Mouse (Mus musculus) midbrain, embryonic 16.5 days (tissue): ENCODE data around the gene Btbd7. TPM values are rescaled to one million over a fixed set of nuclear protein-coding genes. Genes with fewer than 3 reads are reported as not detected.

Source experiments
- ATAC-seq: fragments of 200-750 bp; cut with Nextera tagmentation; 2 replicates; pipeline ENCODE4 v1.8.0; 2017; ENCODE audit warnings: moderate TSS enrichment
- H3K27ac ChIP-seq: fragments of 300-500 bp; sonication (generic); 2 replicates; pipeline ENCODE4 v1.5.1; 2014; ENCODE audit warnings: mild to moderate bottlenecking, low read length, mixed read lengths
- H3K27me3 ChIP-seq: fragments of 300-500 bp; sonication (generic); 2 replicates; pipeline ENCODE4 v1.6.1; 2014; ENCODE audit warnings: low read depth, low read length, mixed read lengths; ENCODE audit not compliant: control insufficient read depth, insufficient read depth
- H3K36me3 ChIP-seq: fragments of 300-500 bp; sonication (generic); 2 replicates; pipeline ENCODE4 v1.6.1; 2014; ENCODE audit warnings: mild to moderate bottlenecking, low read length, moderate library complexity, mixed read lengths; ENCODE audit not compliant: control insufficient read depth, insufficient read depth
- H3K4me1 ChIP-seq: fragments of 300-500 bp; sonication (generic); 2 replicates; pipeline ENCODE4 v1.6.1; 2014; ENCODE audit warnings: mild to moderate bottlenecking, low read length, mixed read lengths; ENCODE audit not compliant: control insufficient read depth, insufficient read depth
- H3K4me2 ChIP-seq: fragments of 300-500 bp; sonication (generic); 2 replicates; pipeline ENCODE4 v1.6.1; 2014; ENCODE audit warnings: mild to moderate bottlenecking, low read length, mixed read lengths
- H3K4me3 ChIP-seq: fragments of 300-500 bp; sonication (generic); 2 replicates; pipeline ENCODE4 v1.5.1; 2014; ENCODE audit warnings: low read depth, mild to moderate bottlenecking, low read length, moderate library complexity, mixed read lengths
- H3K9ac ChIP-seq: fragments of 300-500 bp; sonication (generic); 2 replicates; pipeline ENCODE4 v1.6.1; 2014; ENCODE audit warnings: low read depth, low read length, mixed read lengths
- H3K9me3 ChIP-seq: fragments of 300-500 bp; sonication (generic); replicated peaks from 2 replicates; pipeline ENCODE4 v1.6.1; 2014; ENCODE audit warnings: mild to moderate bottlenecking, low read length, mixed read lengths; ENCODE audit not compliant: control insufficient read depth, poor library complexity, severe bottlenecking
- WGBS: fragments of 180-500 bp; shearing (Covaris S2); extraction: QIAGEN DNeasy Blood & Tissue Kit; methylation state at CpG from one replicate; pipeline ENCODE4 v1.1.7; 2014; 5-methylcytosine and 5-hydroxymethylcytosine counted together
- polyA plus RNA-seq: library from polyadenylated mRNA; unstranded; fragments of >200 nt; fragmentation: Nextera tagmentation; extraction: Ambion mirVana; gene quantifications from 2 replicates; pipeline ENCODE4 v1.2.1, GENCODE M21; 2015

Btbd7 gene
- polyA plus RNA-seq, 1 experiment from 2014 or later, result 11.2 TPM

- no peak for ATAC-seq
- H3K4me2 ChIP-seq, result peak overlapping the region; percentile 64
- H3K4me3 ChIP-seq, result peak overlapping the region; percentile 88
- 85% methylated on average over 7 of the region's 7 CpGs for WGBS
- peaks cover 20% of the 10 kb centered on the region for H3K4me1 ChIP-seq
- no peaks in the 10 kb centered on the region for H3K36me3 ChIP-seq
- no peaks in the 10 kb centered on the region for H3K9me3 ChIP-seq
- H3K9ac ChIP-seq, result no peak overlapping the region; the same call in 1 of the 2 replicates
- H3K27ac ChIP-seq, result no peak overlapping the region
- H3K27me3 ChIP-seq, result no peaks in the 10 kb centered on the region
Measured at GRCm38 (mm10) chr12:102756304-102756703, 122.0 kb downstream of the Btbd7 start.

- Histone ChIP-seq H3K36me3 (peaks cover 3% of the 10 kb centered on the region; the same call in 1 of the 2 replicates), H3K27me3 (no peaks in the 10 kb centered on the region), H3K9me3 (no peaks in the 10 kb centered on the region), H3K4me3 (no peak overlapping the region), H3K4me1 (peaks cover 9% of the 10 kb centered on the region), H3K27ac (no peak overlapping the region), H3K4me2 (no peak overlapping the region), H3K9ac (no peak overlapping the region)
- no peak for ATAC-seq
- WGBS, result 88% methylated on average over 3 of the region's 3 CpGs
Measured at GRCm38 (mm10) chr12:102748256-102748655, 130.0 kb downstream of the Btbd7 start.

- Histone ChIP-seq H3K4me3 (no peak overlapping the region), H3K4me2 (peak overlapping the region; percentile 97), H3K27ac (no peak overlapping the region), H3K27me3 (no peaks in the 10 kb centered on the region), H3K36me3 (peaks cover 3% of the 10 kb centered on the region; the same call in 1 of the 2 replicates), H3K9ac (no peak overlapping the region), H3K9me3 (no peaks in the 10 kb centered on the region), H3K4me1 (peaks cover 23% of the 10 kb centered on the region)
- no peak for ATAC-seq
- WGBS, result 64% methylated on average over 6 of the region's 6 CpGs
Measured at GRCm38 (mm10) chr12:102744839-102745238, 133.4 kb downstream of the Btbd7 start.

GRCm38 (mm10) chr12:102743589-102744574, 134.4 kb downstream of the Btbd7 start, which contains the start of the genes Moap1 and Tmem251:
Gene Moap1 (minus strand): TSS chr12:102743661.
Gene Tmem251 (plus strand): TSS chr12:102743762.
- peak; percentile 97 for ATAC-seq
- peak within 1 kb of the TSS; percentile 94 for H3K9ac ChIP-seq
- peak within 1 kb of the TSS; percentile 94 for H3K27ac ChIP-seq
- H3K27me3 ChIP-seq, result no peaks in the 10 kb centered on the region
- H3K4me1 ChIP-seq, result peaks cover 23% of the 10 kb centered on the region
- no peaks in the 10 kb centered on the region for H3K9me3 ChIP-seq
- peak within 1 kb of the TSS; percentile 97 for H3K4me2 ChIP-seq
- H3K36me3 ChIP-seq, result no peaks in the 10 kb centered on the region
- WGBS, result under 1% methylated on average over 63 of the region's 63 CpGs
- peak within 1 kb of the TSS; percentile 86 for H3K4me3 ChIP-seq

- peak; percentile 83 for ATAC-seq
- no peaks in the 10 kb centered on the region for H3K9me3 ChIP-seq
- peak overlapping the region; percentile 97 for H3K4me2 ChIP-seq
- no peaks in the 10 kb centered on the region for H3K36me3 ChIP-seq
- no peaks in the 10 kb centered on the region for H3K27me3 ChIP-seq
- peak overlapping the region; percentile 86 for H3K4me3 ChIP-seq
- H3K4me1 ChIP-seq, result peaks cover 23% of the 10 kb centered on the region
- WGBS, result under 1% methylated on average over 33 of the region's 33 CpGs
- H3K27ac ChIP-seq, result peak overlapping the region; percentile 94
- H3K9ac ChIP-seq, result peak overlapping the region; percentile 94
Measured at GRCm38 (mm10) chr12:102743036-102743588, 135.2 kb downstream of the Btbd7 start.

- WGBS, result 87% methylated on average over 7 of the region's 7 CpGs
- H3K27ac ChIP-seq, result no peak overlapping the region
- ATAC-seq, result no peak
- H3K27me3 ChIP-seq, result no peaks in the 10 kb centered on the region
- no peaks in the 10 kb centered on the region for H3K9me3 ChIP-seq
- H3K4me2 ChIP-seq, result peak overlapping the region; percentile 97; the same call in 1 of the 2 replicates
- peaks cover 23% of the 10 kb centered on the region for H3K4me1 ChIP-seq
- no peak overlapping the region for H3K4me3 ChIP-seq
- no peaks in the 10 kb centered on the region for H3K36me3 ChIP-seq
- peak overlapping the region; percentile 94; the same call in 1 of the 2 replicates for H3K9ac ChIP-seq
Measured at GRCm38 (mm10) chr12:102742056-102742455, 136.2 kb downstream of the Btbd7 start.

GRCm38 (mm10) chr12:102740285-102740684, 138.0 kb downstream of the Btbd7 start:
- Histone ChIP-seq H3K9me3 (no peaks in the 10 kb centered on the region), H3K9ac (no peak overlapping the region), H3K4me3 (no peak overlapping the region), H3K4me1 (peaks cover 23% of the 10 kb centered on the region), H3K36me3 (no peaks in the 10 kb centered on the region), H3K27me3 (no peaks in the 10 kb centered on the region), H3K27ac (no peak overlapping the region), H3K4me2 (no peak overlapping the region)
- whole genome bisulfite sequencing, result 62% methylated on average over 3 of the region's 3 CpGs
- no peak for ATAC-seq

- WGBS, result 79% methylated on average over 5 of the region's 5 CpGs
- no peak for ATAC-seq
- no peaks in the 10 kb centered on the region for H3K27me3 ChIP-seq
Measured at GRCm38 (mm10) chr12:102739096-102739495, 139.2 kb downstream of the Btbd7 start.

GRCm38 (mm10) chr12:102733381-102733780, 144.9 kb downstream of the Btbd7 start:
- Histone ChIP-seq H3K9ac (no peak overlapping the region), H3K4me2 (no peak overlapping the region), H3K9me3 (no peaks in the 10 kb centered on the region), H3K4me1 (peaks cover 16% of the 10 kb centered on the region), H3K27me3 (no peaks in the 10 kb centered on the region), H3K4me3 (no peak overlapping the region), H3K27ac (no peak overlapping the region), H3K36me3 (no peaks in the 10 kb centered on the region)
- WGBS, result 15% methylated on average over 4 of the region's 5 CpGs
- ATAC-seq, result no peak

More at GRCm38 (mm10) chr12:102739096-102739495, 139.2 kb downstream of the Btbd7 start:
- H3K9me3 ChIP-seq, result no peaks in the 10 kb centered on the region
- no peak overlapping the region for H3K27ac ChIP-seq
- no peak overlapping the region for H3K4me3 ChIP-seq
- H3K4me2 ChIP-seq, result no peak overlapping the region
- H3K36me3 ChIP-seq, result no peaks in the 10 kb centered on the region
- no peak overlapping the region for H3K9ac ChIP-seq
- peaks cover 14% of the 10 kb centered on the region for H3K4me1 ChIP-seq
